Comparison of ENCODE assay signal across 1 mouse cellular context in the genomic region with DNA sequence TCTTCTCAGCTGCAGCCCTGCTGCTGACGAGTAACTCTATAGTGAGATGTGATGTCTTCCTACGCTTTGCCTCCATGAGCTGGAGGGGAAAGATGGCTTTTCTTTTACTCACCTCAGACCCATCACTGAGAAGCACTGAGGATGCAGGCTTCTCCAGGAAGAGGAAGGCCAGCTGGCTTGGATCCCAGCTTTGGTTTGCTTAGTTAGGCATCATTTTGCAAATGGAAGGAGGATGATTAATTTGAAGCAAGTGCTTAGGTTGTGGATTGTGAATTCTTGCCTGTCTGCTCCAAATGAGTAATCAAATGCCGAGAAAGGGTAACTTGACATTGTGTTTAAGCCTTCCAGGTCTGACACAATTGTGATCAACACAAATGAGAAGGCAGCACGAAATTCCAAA.
A peak's percentile ranks its signal among the peaks of the same experiment; 100 is the strongest.
TF ChIP-seq lines count a peak whose summit lies in the region.

No protein-coding gene starts in this region.

TF ChIP-seq in MEL, 35 proteins besides CTCF, POLR2A, EP300 and RAD21 (continued from another document):
- no peak for TF ChIP-seq KAT2A (conservative IDR thresholded peaks at IDR 0.05; ENCODE audit: low read depth, low read length)
- no peak for TF ChIP-seq TAL1 (IDR thresholded peaks at IDR 0.05; ENCODE audit: low read length)
- no peak for TF ChIP-seq CHD1 (IDR thresholded peaks at IDR 0.05; ENCODE audit: low read depth, low read length)
- peak; percentile 99 for TF ChIP-seq TBP (IDR thresholded peaks at IDR 0.05; ENCODE audit: low read depth, low read length)
- TF ChIP-seq SIN3A (IDR thresholded peaks at IDR 0.05; ENCODE audit: low read length), result no peak
- TF ChIP-seq ETS1 (IDR thresholded peaks at IDR 0.05; ENCODE audit: low read depth, low read length), result no peak
- TF ChIP-seq UBTF (IDR thresholded peaks at IDR 0.05; ENCODE audit: borderline replicate concordance, insufficient read depth, low read depth, low read length), result peak; percentile 100
- TF ChIP-seq TCF12 (IDR thresholded peaks at IDR 0.05; ENCODE audit: low read depth, low read length), result no peak
- no peak for TF ChIP-seq POLR2AphosphoS5 (IDR thresholded peaks at IDR 0.05; ENCODE audit: borderline replicate concordance, low read depth, low read length)
- TF ChIP-seq MEF2A (IDR thresholded peaks at IDR 0.05; ENCODE audit: extremely low read depth, insufficient replicate concordance, low read depth, low read length, poor library complexity, severe bottlenecking), result no peak
- TF ChIP-seq ZMIZ1 (IDR thresholded peaks at IDR 0.05; ENCODE audit: low read depth, low read length), result no peak
- no peak for TF ChIP-seq GABPA (IDR thresholded peaks at IDR 0.05; ENCODE audit: low read depth, low read length)
- no peak for TF ChIP-seq ZC3H11A (IDR thresholded peaks at IDR 0.05; ENCODE audit: low read depth, low read length)
- no peak for TF ChIP-seq MXI1 (IDR thresholded peaks at IDR 0.05; ENCODE audit: low read depth, low read length)
